Mouse (Mus musculus): ENCODE data around the gene Olfr90. TPM values are rescaled to one million over a fixed set of nuclear protein-coding genes. Genes with fewer than 3 reads are reported as not detected.
A peak's percentile ranks its signal among the peaks of the same experiment; 100 is the strongest.

Olfr90 gene
- polyA plus RNA-seq, 1 experiment, result not detected

DNA sequence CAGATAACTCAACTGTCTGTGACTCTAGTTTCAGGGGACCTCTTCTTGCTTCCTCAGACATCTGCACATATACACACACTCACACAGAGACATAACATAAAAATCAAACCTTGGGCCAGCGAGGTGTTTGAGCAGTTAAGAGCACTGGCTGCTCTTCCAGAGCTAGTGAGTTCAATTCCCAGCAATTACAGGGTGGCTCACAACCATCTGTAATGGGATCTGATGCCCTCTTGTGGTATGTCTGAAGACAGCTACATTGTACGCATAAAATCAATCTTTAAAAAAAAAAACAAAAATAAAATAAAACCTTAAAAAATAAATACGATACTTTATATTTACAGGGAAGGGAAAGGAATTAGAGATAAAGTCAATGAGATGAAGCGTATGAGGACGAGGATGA lies 3.7 kb downstream of the Olfr90 start:
- Histone ChIP-seq H3K27me3 (ENCODE audit: control insufficient read depth, insufficient read depth, low read length) (no peaks in the 10 kb centered on the region), H3K36me3 (ENCODE audit: control insufficient read depth, insufficient read depth, low read length) (no peaks in the 10 kb centered on the region), H3K4me3 (ENCODE audit: extremely low read depth, insufficient read depth, insufficient read length) (no peak overlapping the region), H3K4me1 (ENCODE audit: control insufficient read depth, insufficient read depth, insufficient read length) (no peaks in the 10 kb centered on the region), H3K27ac (ENCODE audit: insufficient read depth, low read length) (no peak overlapping the region)
- DNase-seq (ENCODE audit: low read depth in 1 of 2, low spot score in 2 of 2), result no peak
- TF ChIP-seq POLR2A (IDR thresholded peaks at IDR 0.05; ENCODE audit: low read depth, low read length), result no peak
- no peak for TF ChIP-seq CTCF (IDR thresholded peaks at IDR 0.05; ENCODE audit: extremely low read depth, insufficient read depth, insufficient read length, insufficient replicate concordance)
- WGBS, result 68% methylated on average over 5 of the region's 5 CpGs

- no peaks in the 10 kb centered on the region for H3K27me3 ChIP-seq (ENCODE audit: control insufficient read depth, insufficient read depth, low read length)
- H3K4me3 ChIP-seq (ENCODE audit: extremely low read depth, insufficient read depth, insufficient read length), result no peak overlapping the region
- no peaks in the 10 kb centered on the region for H3K4me1 ChIP-seq (ENCODE audit: control insufficient read depth, insufficient read depth, insufficient read length)
- H3K27ac ChIP-seq (ENCODE audit: insufficient read depth, low read length), result no peak overlapping the region
- 5% methylated on average over 8 of the region's 8 CpGs for WGBS
- H3K36me3 ChIP-seq (ENCODE audit: control insufficient read depth, insufficient read depth, low read length), result no peaks in the 10 kb centered on the region
- DNase-seq (ENCODE audit: low read depth in 1 of 2, low spot score in 2 of 2), result peak; percentile 20 to 55
- peak; percentile 57; the same call in 1 of the 2 replicates for TF ChIP-seq CTCF (IDR thresholded peaks at IDR 0.05; ENCODE audit: extremely low read depth, insufficient read depth, insufficient read length, insufficient replicate concordance)
- TF ChIP-seq POLR2A (IDR thresholded peaks at IDR 0.05; ENCODE audit: low read depth, low read length), result no peak
Measured at GRCm38 (mm10) chr17:37083327-37083726, 5.0 kb downstream of the Olfr90 start.

DNA sequence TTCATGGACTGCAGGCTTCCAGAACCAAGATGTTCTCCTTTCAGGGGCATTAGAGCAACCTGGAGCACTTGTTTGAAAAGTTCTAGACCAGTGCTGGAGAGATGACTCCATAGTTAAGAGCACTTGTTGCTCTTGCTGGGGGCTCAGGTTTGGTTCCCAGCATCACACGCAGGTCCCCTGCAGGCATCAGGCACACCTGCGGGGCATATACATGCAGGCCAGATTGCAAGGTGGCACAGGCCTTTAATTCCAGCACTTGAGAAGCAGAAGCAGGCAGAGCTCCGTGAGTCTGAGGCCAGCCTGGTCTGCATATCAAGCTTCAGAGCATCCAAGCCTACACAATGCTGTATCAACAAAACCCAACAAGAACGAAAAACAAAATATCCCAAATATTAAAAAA lies 6.6 kb downstream of the Olfr90 start:
- Histone ChIP-seq H3K36me3 (ENCODE audit: control insufficient read depth, insufficient read depth, low read length) (no peaks in the 10 kb centered on the region), H3K27ac (ENCODE audit: insufficient read depth, low read length) (no peak overlapping the region), H3K4me1 (ENCODE audit: control insufficient read depth, insufficient read depth, insufficient read length) (no peaks in the 10 kb centered on the region), H3K27me3 (ENCODE audit: control insufficient read depth, insufficient read depth, low read length) (no peaks in the 10 kb centered on the region), H3K4me3 (ENCODE audit: extremely low read depth, insufficient read depth, insufficient read length) (no peak overlapping the region)
- DNase-seq (ENCODE audit: low read depth in 1 of 2, low spot score in 2 of 2), result no peak
- WGBS, result 89% methylated on average over 4 of the region's 4 CpGs
- no peak for TF ChIP-seq CTCF (IDR thresholded peaks at IDR 0.05; ENCODE audit: extremely low read depth, insufficient read depth, insufficient read length, insufficient replicate concordance)

DNA sequence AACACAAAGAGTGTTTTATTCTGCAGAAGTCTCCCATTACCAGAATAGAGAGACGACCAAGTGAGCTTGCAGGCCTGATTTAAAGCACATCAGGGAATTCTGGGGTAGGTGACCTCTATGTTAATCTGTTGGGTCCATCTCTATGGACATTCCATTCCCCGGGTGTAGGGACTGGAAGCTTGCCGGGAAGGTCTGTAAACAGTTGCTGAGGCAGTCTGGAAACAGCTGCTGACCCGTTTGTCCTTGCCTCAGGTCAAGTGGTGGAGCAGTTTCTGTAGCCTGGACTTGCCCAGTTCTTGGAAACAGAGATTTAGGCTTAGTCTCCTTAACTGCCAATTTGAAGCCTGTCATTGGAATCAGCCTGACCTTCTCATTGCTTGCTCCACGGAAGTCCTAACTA lies 8.2 kb downstream of the Olfr90 start:
- Histone ChIP-seq H3K4me1 (ENCODE audit: control insufficient read depth, insufficient read depth, insufficient read length) (no peaks in the 10 kb centered on the region), H3K36me3 (ENCODE audit: control insufficient read depth, insufficient read depth, low read length) (no peaks in the 10 kb centered on the region), H3K27ac (ENCODE audit: insufficient read depth, low read length) (no peak overlapping the region), H3K4me3 (ENCODE audit: extremely low read depth, insufficient read depth, insufficient read length) (no peak overlapping the region), H3K27me3 (ENCODE audit: control insufficient read depth, insufficient read depth, low read length) (no peaks in the 10 kb centered on the region)
- WGBS, result 62% methylated on average over 5 of the region's 5 CpGs
- TF ChIP-seq POLR2A (IDR thresholded peaks at IDR 0.05; ENCODE audit: low read depth, low read length), result no peak
- TF ChIP-seq CTCF (IDR thresholded peaks at IDR 0.05; ENCODE audit: extremely low read depth, insufficient read depth, insufficient read length, insufficient replicate concordance), result no peak
- no peak for DNase-seq (ENCODE audit: low read depth in 1 of 2, low spot score in 2 of 2)

DNA sequence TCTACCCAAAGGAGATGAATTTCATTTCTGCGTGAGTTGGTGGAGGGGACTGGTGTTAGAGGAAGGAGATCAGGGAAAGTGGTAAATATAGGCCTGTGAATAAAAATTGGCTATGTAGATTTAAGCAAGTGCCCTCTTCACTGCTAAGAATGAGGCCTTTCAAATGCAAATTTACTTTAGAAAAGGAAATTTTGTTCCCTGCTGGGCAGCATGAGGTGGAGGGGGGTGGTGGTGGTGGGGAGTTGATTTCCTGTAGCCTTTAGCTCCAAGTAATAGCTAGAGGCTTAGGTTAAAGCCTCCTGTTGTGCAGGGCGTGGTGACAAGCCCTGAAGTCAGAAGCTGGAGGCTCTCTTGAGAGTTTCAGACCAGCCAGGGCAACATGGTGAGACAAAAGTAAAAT lies 9.3 kb downstream of the Olfr90 start:
- Histone ChIP-seq H3K4me1 (ENCODE audit: control insufficient read depth, insufficient read depth, insufficient read length) (no peaks in the 10 kb centered on the region), H3K36me3 (ENCODE audit: control insufficient read depth, insufficient read depth, low read length) (no peaks in the 10 kb centered on the region), H3K27ac (ENCODE audit: insufficient read depth, low read length) (no peak overlapping the region), H3K4me3 (ENCODE audit: extremely low read depth, insufficient read depth, insufficient read length) (no peak overlapping the region), H3K27me3 (ENCODE audit: control insufficient read depth, insufficient read depth, low read length) (no peaks in the 10 kb centered on the region)
- TF ChIP-seq POLR2A (IDR thresholded peaks at IDR 0.05; ENCODE audit: low read depth, low read length), result no peak
- TF ChIP-seq CTCF (IDR thresholded peaks at IDR 0.05; ENCODE audit: extremely low read depth, insufficient read depth, insufficient read length, insufficient replicate concordance), result no peak
- no peak for DNase-seq (ENCODE audit: low read depth in 1 of 2, low spot score in 2 of 2)
- WGBS, result 64% methylated on average over 2 of the region's 2 CpGs

DNA sequence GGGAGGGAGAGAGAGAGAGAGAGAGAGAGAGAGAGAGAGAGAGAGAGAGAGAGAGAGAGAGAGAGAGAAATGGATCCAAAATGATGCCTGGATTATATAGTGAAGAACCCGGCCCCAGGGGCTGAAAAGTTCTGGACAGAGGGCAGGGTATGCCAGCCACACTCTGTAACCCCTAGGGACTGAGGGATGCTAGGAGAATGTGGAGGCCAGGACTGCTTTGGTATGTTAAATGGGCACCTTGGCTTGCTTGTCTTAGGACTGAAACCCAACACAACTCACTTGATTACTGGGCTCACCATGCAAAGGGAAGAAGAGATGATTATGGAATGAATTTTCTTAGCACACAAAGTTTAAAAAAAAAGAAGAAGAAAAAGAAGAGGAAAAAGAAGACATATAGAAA lies 10.1 kb downstream of the Olfr90 start:
- WGBS, result 93% methylated on average over 1 of the region's 1 CpGs
- Histone ChIP-seq H3K4me1 (ENCODE audit: control insufficient read depth, insufficient read depth, insufficient read length) (no peaks in the 10 kb centered on the region), H3K27me3 (ENCODE audit: control insufficient read depth, insufficient read depth, low read length) (no peaks in the 10 kb centered on the region), H3K36me3 (ENCODE audit: control insufficient read depth, insufficient read depth, low read length) (no peaks in the 10 kb centered on the region), H3K27ac (ENCODE audit: insufficient read depth, low read length) (no peak overlapping the region), H3K4me3 (ENCODE audit: extremely low read depth, insufficient read depth, insufficient read length) (no peak overlapping the region)
- no peak for TF ChIP-seq CTCF (IDR thresholded peaks at IDR 0.05; ENCODE audit: extremely low read depth, insufficient read depth, insufficient read length, insufficient replicate concordance)
- no peak for TF ChIP-seq POLR2A (IDR thresholded peaks at IDR 0.05; ENCODE audit: low read depth, low read length)
- no peak for DNase-seq (ENCODE audit: low read depth in 1 of 2, low spot score in 2 of 2)

GRCm38 (mm10) chr17:37075766-37076165 lies 12.5 kb downstream of the Olfr90 start:
- Histone ChIP-seq H3K36me3 (ENCODE audit: control insufficient read depth, insufficient read depth, low read length) (peaks cover 2% of the 10 kb centered on the region; the same call in 1 of the 2 replicates), H3K4me1 (ENCODE audit: control insufficient read depth, insufficient read depth, insufficient read length) (no peaks in the 10 kb centered on the region), H3K27me3 (ENCODE audit: control insufficient read depth, insufficient read depth, low read length) (no peaks in the 10 kb centered on the region), H3K4me3 (ENCODE audit: extremely low read depth, insufficient read depth, insufficient read length) (no peak overlapping the region), H3K27ac (ENCODE audit: insufficient read depth, low read length) (no peak overlapping the region)
- WGBS, result 88% methylated on average over 2 of the region's 2 CpGs
- TF ChIP-seq POLR2A (IDR thresholded peaks at IDR 0.05; ENCODE audit: low read depth, low read length) (no peak), CTCF (IDR thresholded peaks at IDR 0.05; ENCODE audit: extremely low read depth, insufficient read depth, insufficient read length, insufficient replicate concordance) (no peak)
- DNase-seq (ENCODE audit: low read depth in 1 of 2, low spot score in 2 of 2), result no peak

Data from spleen, adult 2 months (tissue).